Mouse (Mus musculus) adrenal gland, postnatal 10 days (tissue): ENCODE results near the gene Aspn. TPM values are rescaled to one million over a fixed set of nuclear protein-coding genes. Genes with fewer than 3 reads are reported as not detected.
"Not testable (repeated sequence)": the region's sequence is repeated elsewhere in the genome, so short reads cannot be mapped to it uniquely, and the experiment has no call there.

Source experiments
- DNase-seq: peaks from one replicate; pipeline ENCODE4 v3.0.0; 2021; ENCODE audit warnings: mixed read lengths
- total RNA-seq, 2 experiments: library from RNA; stranded (reverse); gene quantifications; 2 replicates each; pipeline ENCODE4 v1.2.3; 2021

The Aspn gene
- total RNA-seq, 2 experiments from 2014 or later, result 34.8 to 50.4 TPM

GRCm38 (mm10) chr13:49584307-49585005, 40.2 kb downstream of the Aspn start:
- DNase-seq, result peak; percentile 26

GRCm38 (mm10) chr13:49586062-49586461, 41.8 kb downstream of the Aspn start:
- no peak for DNase-seq

- not testable (repeated sequence) for DNase-seq
Measured at GRCm38 (mm10) chr13:49602541-49602940, 58.3 kb downstream of the Aspn start.

- no peak for DNase-seq
Measured at GRCm38 (mm10) chr13:49603603-49604002, 59.4 kb downstream of the Aspn start.

GRCm38 (mm10) chr13:49607714-49608113, 63.5 kb downstream of the Aspn start, which contains the start of gene Ogn:
Gene Ogn, plus strand, starts transcription at chr13:49608046.
- peak; percentile 34 for DNase-seq

GRCm38 (mm10) chr13:49608589-49609322, 64.5 kb downstream of the Aspn start:
- DNase-seq, result no peak

GRCm38 (mm10) chr13:49617021-49617420, 72.8 kb downstream of the Aspn start:
- DNase-seq, result no peak

Other genes with a start within 250 kb of the Aspn start
- 1 to 10 TPM; 3.7 to 3.8 TPM for gene Fgd3, start 224.1 kb upstream of the Aspn start, total RNA-seq
- gene Bicd2, start 202.9 kb upstream of the Aspn start, total RNA-seq, result 10 to 100 TPM; 31.0 to 31.6 TPM
- 10 to 100 TPM; 13.1 to 23.5 TPM for gene Ippk, start 123.2 kb upstream of the Aspn start, total RNA-seq
- gene Tes3-ps, start 51.1 kb upstream of the Aspn start, total RNA-seq, result 1 to 10 TPM; 1.1 to 1.3 TPM
- 10 to 100 TPM; 10.0 to 10.9 TPM for gene Ecm2, start 39.6 kb upstream of the Aspn start, total RNA-seq
- gene Omd, start 38.0 kb downstream of the Aspn start, total RNA-seq, result 1 to 10 TPM; 1.7 to 5.8 TPM
- gene Ogn, start 63.6 kb downstream of the Aspn start, total RNA-seq, result 10 to 100 TPM; 41.6 to 46.9 TPM
- 1 to 10 TPM; 5.1 to 5.8 TPM for gene Cenpp, start 108.3 kb downstream of the Aspn start, total RNA-seq
- 10 to 100 TPM; 18.7 to 19.1 TPM for gene Nol8, start 108.6 kb downstream of the Aspn start, total RNA-seq
- gene Iars, start 137.7 kb downstream of the Aspn start, total RNA-seq, result 10 to 100 TPM; 59.5 to 61.3 TPM